Mouse (Mus musculus): ENCODE results near the gene Aagab. TPM values are rescaled to one million over a fixed set of nuclear protein-coding genes. Genes with fewer than 3 reads are reported as not detected.

Aagab gene
- total RNA-seq, 2 experiments from 2014 or later, result 21.4 to 40.3 TPM

DNA sequence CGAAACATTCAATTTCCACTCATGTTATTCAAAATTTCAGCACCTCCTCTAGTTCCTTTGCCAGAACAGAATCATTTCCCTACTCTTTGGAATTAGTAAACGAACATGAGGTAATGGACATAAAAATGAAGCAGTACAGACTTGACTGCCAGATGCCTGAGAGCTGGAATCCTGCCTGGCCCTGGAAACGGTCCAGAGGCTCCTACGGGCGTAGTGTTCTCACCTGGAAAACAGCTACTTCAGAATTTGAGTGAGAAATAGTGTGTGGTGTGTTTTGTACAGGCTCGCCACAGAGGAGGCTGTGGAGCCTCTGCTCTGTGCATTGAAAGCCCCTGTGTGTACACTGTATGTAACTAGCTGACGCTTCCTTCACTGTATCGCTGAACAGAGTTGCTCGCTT is 5.8 kb upstream of the Aagab start:
- no peak for ATAC-seq (replicated peaks; ENCODE audit: low FRiP score, low TSS enrichment, poor library complexity, severe bottlenecking)

DNA sequence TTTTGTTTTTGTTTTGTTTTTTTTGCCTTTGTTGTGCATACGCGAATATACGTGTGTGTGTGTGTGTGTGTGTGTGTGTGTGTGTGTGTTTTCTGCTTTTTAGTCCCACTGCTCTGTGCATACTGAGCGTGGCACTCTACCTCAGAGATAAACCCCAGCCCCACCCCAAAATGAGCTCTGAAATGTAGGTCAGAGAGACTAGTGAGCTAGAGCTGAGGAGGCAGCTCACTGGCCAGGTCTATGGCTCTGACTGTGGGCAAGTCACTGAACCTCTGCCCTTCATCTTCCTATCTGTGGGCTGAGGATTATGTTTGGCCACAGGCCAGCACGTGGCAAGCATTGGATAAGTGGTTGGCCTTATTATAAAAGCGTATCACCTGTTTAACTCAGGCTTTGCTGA is 1.4 kb downstream of the Aagab start:
- ATAC-seq (replicated peaks; ENCODE audit: low FRiP score, low TSS enrichment, poor library complexity, severe bottlenecking), result peak; percentile 84

DNA sequence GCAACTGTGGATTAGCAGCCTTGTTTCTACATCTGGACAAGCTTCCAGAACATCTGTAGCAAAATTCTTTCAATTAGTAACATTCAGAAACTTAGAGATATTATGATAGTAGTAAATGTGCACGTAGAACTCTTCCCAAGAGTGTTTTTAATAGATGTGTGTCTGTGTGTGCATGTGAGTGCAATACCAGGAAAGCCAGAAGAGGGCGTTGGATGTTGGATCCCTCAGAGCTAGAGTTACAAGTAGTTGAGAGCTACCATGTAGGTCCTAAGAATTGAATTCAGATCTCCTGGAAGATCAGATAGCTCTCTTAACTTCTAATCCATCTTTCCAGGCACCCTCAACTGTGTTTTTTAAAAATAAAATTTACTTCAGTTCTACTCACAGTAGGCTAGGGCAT is 4.1 kb downstream of the Aagab start:
- ATAC-seq (replicated peaks; ENCODE audit: low FRiP score, low TSS enrichment, poor library complexity, severe bottlenecking), result no peak

DNA sequence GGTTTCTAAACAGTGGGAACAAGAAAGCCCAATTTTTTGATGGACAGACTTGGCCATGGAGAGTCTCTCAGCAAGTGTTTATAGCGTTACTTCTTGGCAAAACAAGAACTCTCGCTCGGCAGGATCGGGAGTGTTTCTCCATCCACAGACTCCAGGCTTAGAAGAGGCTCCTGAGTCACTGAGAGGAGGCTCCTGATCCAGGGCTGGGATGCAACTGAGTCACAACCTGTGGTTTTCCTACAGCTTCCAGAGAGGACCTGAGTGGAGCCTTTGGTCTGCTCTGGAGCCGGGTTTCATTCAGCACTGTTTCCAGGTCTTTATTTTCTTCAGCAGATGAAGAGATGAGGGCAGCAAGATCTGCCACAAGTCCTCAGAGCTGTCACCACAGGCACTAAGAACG is 5.5 kb downstream of the Aagab start:
- no peak for ATAC-seq (replicated peaks; ENCODE audit: low FRiP score, low TSS enrichment, poor library complexity, severe bottlenecking)

DNA sequence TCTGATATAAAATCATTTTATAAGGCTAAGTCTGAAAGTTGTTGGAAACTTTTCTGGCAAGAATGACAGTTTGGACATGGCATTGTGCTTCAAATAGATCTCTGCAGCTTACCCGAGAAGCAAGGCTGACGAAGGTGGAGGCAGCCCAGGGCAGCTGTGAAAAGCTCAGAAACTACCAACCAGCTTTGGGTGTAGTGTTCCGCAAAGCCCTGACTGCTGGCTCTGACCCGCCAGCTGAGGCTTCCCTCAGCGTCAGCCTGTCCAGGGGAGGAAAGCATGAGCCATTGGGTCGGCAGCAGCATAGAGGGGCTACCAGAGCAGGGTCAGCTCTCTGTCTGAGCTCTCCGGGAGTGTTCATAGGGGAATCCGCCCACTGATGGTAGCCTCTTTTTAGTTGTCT is 6.8 kb downstream of the Aagab start:
- no peak for ATAC-seq (replicated peaks; ENCODE audit: low FRiP score, low TSS enrichment, poor library complexity, severe bottlenecking)

DNA sequence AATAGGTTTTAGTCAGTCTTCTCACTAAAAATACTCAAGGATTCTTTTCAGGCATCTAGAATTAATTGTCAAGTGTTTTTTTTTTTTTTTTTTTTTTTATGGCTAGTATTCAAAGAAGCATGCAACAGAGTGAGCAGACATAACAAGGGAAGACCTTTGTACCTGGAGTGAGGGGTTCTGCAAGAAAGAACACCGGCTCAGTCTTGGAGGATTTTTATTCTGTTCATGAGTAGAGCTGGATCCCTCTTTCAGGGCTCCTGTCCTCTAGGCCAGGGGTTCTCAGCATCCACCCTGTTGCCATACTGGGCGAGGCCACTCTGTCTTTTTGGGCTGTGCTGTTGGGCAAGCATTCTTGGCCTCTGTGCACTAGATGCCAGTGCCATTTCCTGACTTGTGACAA is 7.3 kb downstream of the Aagab start:
- ATAC-seq (replicated peaks; ENCODE audit: low FRiP score, low TSS enrichment, poor library complexity, severe bottlenecking), result no peak

DNA sequence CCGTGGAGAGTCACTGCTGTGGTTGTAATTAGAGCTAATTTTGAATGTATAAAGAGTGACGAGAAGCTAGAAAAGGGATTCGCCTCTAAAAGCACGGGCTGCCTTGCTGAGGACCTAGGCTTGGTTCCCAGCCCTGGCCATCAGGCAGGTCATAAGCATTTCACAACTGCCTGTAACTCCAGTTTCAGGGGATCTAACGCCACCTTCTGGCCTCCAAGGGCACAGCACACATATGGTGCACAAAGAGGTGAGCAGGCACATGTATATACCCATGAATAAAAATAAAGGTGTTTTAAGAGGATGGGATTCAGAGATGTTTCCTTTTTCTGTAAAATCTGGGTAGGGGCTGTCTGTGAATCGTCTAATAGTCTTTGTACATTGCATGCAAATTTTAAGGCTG is 7.8 kb downstream of the Aagab start:
- ATAC-seq (replicated peaks; ENCODE audit: low FRiP score, low TSS enrichment, poor library complexity, severe bottlenecking), result no peak

DNA sequence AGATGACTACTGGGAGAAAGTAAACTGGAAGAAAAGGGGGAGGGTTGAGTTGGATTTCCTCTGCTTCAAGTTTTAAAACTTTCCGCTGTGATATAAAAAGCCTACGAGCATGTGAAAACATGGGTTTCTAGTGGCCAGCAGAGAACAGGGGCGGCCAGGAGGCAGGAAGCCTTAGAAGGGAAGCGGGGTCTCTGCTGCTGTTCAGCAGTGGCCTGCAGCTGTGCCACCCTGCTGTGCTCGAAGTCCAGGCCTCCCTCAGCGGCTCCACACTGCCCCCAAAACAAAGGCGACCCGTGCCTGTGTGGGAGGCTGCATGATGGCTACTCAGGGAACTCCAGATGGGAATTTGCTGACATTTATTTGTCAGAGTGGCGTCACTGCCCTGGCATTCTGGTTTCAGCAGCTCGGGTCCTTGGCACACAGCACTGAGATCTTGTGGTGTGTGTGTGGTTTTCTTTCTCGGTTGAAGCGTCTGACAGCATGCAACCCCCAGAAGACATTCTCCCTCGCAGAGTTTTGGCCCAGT is 8.4 kb downstream of the Aagab start:
- 0 out of 2 replicates have a peak, but pooled peaks have one; percentile 36 for ATAC-seq (replicated peaks; ENCODE audit: low FRiP score, low TSS enrichment, poor library complexity, severe bottlenecking)

DNA sequence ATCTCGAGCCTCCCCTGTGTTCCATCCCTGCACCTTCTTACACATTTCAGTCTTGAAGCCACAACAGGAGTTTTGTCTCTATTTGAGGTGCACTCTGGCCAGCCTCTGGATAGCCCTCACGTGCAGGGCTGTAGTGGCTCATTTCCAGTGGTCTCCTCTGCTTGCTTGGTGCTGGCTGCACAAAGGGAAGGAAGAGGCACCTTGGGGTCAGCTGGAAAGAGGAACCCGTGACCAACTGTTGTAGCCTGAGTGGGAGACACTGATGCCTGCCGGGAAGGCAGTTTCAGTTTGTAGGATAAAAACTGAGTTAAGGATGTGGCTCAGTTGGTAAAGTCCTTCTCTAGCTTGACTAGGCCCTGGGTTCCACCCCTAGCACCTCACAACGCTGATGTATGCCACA is 9.5 kb downstream of the Aagab start:
- no peak for ATAC-seq (replicated peaks; ENCODE audit: low FRiP score, low TSS enrichment, poor library complexity, severe bottlenecking)

DNA sequence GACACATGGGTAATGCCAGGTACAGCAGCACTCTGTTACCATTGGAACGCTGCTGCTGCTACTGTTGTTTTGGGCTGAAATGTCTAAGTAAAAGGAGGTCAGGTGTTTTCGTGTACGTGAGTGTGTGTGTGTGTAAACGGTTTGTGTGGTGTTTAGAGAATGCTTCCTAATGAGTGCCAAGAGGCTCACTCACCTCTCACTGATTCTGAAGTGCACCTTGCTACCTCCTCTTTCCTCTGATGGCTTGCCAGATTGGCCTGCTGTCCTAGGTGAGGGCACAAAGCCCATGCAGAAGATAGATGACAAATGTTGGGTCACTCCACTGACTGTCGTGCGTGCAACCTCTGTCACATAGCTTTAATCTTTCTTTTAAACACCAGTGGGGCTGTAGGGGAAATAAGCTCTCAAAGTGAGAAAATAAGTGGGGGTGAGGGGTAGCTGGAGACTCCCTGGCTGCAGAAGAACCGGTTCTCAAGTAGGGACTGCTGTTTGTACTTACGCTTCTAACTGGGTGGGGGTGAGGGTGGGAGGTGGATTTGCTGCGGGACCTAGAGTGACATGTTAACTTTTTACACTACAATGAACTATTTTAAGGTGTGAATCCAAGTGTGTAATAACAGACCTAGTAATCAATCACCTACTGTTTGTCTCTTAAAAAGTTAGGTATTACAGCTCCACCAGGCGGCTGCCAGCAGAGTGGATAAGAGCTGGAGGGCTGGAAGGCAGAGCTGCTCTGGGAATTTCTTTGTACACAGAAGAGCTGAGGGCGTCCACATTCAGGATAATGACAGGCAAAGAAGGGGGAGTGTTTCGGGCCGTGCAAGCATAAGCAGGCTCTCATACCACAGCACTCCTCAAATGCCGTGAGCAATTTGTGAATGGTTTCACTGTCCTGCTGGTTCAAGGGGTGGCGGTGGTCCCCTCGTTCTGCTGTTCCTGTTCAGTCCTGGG is 10.4 kb downstream of the Aagab start:
- ATAC-seq (replicated peaks; ENCODE audit: low FRiP score, low TSS enrichment, poor library complexity, severe bottlenecking), result peak; percentile 36

DNA sequence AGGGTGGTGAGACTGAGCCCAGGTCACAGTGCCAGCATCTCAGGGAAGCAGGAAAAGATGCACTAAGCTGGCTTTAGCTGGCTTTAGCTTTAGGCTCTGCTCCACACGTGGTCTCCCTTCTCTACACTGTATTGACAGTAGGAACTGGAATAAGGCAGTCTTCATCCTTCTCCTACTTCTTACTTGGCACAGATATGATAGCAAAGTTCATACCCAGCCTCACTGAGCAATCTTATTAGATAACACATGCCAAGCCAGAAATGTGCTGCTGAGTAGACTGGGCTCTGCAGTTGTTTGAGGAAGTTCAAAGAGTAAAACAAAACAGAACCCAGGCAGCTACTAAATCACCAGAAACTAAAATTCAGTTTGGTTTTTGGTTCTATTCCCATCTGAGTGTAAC is 11.1 kb downstream of the Aagab start:
- ATAC-seq (replicated peaks; ENCODE audit: low FRiP score, low TSS enrichment, poor library complexity, severe bottlenecking), result peak; percentile 56

DNA sequence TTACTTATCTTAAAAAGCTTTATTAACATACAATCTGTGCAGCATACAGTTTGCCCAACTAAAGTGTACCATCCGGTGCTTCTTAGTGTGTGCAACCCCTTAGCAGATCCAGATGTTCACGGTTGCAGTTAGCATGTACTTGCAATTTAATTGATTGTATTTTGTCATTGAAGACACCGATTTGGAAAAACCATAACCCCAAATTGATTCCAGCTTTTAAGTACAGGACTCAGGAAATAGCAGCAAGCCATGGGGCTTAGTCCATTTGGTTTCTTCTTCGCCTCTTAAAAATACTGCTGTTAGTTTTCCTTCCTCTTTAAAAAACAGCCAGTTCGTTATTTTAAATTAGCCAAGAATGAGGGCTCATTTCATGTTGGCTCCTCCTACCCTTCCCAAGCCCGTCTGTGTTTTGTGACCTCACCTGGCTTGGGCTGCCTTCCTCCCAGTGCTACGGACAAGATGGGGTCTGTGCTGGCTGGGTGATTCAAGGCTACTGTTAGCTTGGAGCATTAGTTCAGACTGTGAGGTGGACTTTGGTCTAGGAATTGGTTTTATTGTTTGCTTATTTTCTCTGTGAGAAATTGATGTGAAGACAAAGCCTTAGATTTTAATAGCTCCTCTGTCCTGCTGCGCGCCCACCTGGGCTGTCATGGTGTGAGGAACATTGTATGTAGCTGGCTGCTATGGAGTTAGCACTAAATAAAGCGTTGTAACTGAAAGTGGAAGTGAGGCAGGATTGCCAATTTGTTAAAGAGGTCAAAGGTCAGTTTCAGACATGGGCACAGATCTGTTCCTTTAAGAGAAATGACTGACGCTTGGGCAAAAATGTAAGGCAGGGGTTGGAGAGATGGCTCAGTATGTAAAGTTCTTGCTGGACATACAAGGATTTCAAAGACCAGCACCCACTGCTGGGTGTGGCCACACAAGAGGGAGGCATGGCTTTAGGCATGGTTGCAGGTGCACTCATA is 11.8 kb downstream of the Aagab start:
- no peak for ATAC-seq (replicated peaks; ENCODE audit: low FRiP score, low TSS enrichment, poor library complexity, severe bottlenecking)

DNA sequence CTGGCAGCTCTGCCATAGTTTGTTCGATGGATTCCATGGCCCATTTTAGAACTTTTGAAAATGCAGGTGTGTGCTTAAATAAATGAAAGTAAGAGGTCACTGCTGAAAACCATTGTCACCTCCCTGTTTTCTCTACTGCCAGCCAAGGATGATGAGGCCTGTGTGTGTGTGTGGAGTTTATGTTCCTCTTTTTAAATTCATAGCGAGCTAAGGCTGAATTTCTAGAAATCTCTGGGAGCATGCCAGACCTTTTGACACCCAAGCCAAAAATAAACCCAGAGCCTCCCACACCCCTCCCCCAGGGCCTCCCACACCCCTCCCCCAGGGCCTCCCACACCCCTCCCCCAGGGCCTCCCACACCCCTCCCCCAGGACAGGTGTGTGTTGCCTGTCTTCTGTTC is 15.5 kb downstream of the Aagab start:
- no peak for ATAC-seq (replicated peaks; ENCODE audit: low FRiP score, low TSS enrichment, poor library complexity, severe bottlenecking)

DNA sequence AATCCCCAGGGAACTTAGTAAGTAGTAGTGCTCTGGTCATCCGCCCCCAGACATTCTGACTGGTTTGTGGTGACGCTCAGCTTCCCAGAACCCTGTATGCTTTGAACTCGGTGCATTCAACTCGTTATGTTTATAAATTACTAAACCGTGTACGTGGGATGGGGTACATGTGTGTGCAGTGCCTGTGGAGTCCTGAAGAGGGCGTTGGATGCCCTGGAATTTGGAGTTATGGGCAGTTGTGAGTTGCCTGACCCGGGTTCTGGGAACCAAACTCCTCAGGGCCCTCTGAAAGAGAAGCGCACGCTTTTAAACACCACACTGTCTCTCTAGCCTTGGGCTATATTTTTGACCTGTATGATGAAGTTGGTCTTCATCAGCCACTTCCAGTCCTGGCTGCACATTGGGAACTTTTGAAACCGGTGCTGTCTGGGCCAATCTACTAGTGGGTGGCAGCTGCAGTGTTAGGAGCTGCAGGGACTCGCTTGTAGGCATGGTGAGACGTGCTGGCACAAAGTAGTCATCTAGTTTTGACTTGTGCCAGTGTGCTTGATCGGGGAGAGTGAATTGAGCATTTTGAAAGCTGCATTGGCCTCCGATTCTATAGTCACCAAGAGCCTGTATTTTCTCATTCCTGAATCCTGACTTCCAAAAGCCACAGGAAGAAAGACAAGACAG is 21.6 kb downstream of the Aagab start:
- ATAC-seq (replicated peaks; ENCODE audit: low FRiP score, low TSS enrichment, poor library complexity, severe bottlenecking), result no peak

DNA sequence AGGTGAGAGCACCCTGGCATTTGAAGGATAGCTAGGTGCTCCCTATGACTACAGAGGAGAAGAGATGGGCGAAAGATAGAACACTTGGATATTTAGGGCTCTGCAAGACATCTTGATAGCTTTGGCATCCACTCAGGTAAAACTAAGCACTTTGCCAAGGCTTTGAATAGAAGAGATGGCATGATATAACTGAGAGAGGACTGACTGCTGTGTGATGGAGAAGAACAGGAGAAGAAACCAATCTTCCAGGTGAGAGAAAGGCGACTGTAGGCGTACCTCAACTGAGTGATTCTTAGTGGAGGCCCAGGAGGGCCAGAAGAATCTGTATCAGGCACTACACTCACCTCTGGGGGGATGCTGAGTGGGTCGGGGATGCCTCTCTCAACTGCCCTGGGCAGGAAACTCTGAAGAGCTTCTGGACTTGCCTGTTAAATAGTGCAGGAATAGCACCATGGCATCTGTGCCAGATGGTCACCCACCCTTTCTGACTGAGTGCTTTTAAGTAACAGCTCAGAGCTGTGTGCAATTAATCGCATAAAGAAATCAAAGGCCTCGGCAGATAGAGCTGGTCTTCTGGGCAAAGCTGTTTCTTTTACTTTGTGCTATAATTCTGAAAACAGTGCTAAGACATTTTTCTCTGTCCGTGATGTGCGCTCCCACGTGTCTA is 22.8 kb downstream of the Aagab start:
- no peak for ATAC-seq (replicated peaks; ENCODE audit: low FRiP score, low TSS enrichment, poor library complexity, severe bottlenecking)

DNA sequence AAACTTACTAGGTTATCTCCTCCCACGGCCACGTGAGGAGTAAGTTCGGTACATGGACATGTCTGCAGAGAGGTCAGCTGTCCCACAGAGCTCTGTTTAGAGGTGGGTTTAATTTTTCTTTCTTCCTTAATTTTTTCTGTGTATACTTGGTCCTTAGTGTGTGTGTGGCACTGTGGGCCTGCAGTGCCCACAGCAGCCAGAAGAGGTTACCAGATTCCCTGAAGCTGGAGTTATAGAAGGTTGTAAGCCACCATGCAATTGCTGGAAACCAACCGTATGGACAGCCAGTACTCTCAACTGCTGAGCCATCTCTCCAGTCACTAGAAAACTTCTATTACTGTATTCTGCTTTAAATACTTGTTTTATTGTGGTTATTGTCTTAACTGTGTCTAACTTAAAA is 29.6 kb downstream of the Aagab start:
- no peak for ATAC-seq (replicated peaks; ENCODE audit: low FRiP score, low TSS enrichment, poor library complexity, severe bottlenecking)

DNA sequence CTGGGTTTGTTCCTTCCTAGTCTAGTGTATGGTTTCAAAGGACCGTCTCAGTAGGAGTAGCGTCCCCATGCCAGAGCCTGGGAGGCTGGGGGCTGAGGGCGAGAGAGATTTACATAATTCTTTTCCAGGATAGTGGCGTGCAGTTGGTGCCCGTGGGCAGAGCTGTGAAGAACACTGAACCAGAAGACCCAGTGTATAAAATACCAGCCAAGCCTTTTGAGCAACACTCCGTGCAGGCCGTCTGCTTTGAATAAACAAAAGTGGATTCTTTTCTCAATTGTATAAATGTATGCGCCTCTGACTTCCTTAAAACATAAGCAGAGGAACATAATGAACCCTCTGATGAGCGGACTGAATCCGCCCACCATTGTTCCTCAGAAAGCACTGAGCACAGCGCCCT is 30.5 kb downstream of the Aagab start:
- no peak for ATAC-seq (replicated peaks; ENCODE audit: low FRiP score, low TSS enrichment, poor library complexity, severe bottlenecking)

DNA sequence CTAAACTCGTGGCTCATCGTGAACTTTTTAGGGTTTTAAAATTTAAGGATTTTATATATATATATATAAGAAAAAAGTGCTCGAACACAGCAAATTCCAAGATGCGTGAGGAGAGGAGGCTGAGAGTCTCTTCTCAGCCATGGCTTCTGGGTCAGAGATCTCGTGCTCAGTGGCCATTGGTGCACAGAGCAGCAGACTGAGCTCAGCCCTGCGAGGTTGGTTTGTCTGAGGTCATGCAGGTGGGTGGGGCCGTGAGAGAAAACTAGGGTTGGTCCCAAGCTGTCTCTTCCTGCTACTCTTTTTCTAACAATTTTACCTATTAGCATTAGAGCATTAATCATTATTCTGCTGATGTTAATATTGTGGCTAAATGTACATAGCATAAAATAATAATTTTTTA is 30.9 kb downstream of the Aagab start:
- no peak for ATAC-seq (replicated peaks; ENCODE audit: low FRiP score, low TSS enrichment, poor library complexity, severe bottlenecking)

DNA sequence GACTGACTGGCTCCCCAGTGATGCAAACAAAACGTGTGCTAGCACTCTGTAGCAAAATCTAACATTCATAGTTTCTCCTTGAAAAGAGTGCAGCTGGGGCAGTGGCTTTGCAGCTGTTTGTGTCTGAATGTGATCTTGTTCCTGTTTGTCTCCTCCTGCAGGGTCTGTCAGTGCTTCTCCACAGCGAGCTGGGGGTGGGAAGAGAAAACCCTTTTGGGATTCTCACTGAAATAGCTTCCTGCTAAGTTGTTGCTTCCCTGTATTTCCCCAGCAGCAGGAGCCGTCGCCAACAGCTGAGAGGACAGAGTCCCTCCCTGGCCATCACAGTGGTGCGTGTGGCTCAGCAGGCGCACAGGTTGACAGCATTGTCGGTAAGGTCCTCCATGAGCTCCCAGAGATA is 33.7 kb downstream of the Aagab start:
- ATAC-seq (replicated peaks; ENCODE audit: low FRiP score, low TSS enrichment, poor library complexity, severe bottlenecking), result no peak

Measured in megakaryocyte-erythroid progenitor cell, adult 5-6 weeks (primary cell).